Mouse (Mus musculus): ENCODE measurements around the gene Csmd2.
"Not testable (repeated sequence)": the region's sequence is repeated elsewhere in the genome, so short reads cannot be mapped to it uniquely, and the experiment has no call there.

The Csmd2 gene

DNA sequence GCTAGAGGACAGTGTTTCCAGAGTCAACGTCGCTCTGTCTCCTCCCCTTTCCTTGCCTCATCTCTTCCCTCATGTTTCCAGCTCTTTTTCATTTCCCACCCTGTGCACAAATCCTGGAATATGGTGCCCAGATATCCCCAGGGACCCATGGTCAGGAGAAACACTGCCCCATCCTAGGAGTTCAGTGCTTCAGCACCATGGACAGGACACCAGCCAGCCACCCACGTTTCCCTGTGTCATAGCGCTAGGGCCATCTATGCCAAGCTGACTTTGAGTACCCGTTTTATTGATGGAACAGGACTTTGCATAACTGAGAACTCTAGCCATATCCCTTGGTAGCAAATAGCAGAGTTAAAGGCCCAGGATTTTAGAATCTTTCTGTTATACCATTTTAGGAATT is 55.0 kb downstream of the Csmd2 start:
- no peak for DNase-seq (ENCODE audit: low read depth)

- no peak for DNase-seq (ENCODE audit: low read depth)
Observed at GRCm38 (mm10) chr4:128048716-128049115, 61.1 kb downstream of the Csmd2 start.

GRCm38 (mm10) chr4:128052701-128053100 is 65.0 kb downstream of the Csmd2 start:
- DNase-seq (ENCODE audit: low read depth), result no peak

- not testable (repeated sequence) for DNase-seq (ENCODE audit: low read depth)
Observed at GRCm38 (mm10) chr4:128061274-128061673, 73.6 kb downstream of the Csmd2 start.

DNA sequence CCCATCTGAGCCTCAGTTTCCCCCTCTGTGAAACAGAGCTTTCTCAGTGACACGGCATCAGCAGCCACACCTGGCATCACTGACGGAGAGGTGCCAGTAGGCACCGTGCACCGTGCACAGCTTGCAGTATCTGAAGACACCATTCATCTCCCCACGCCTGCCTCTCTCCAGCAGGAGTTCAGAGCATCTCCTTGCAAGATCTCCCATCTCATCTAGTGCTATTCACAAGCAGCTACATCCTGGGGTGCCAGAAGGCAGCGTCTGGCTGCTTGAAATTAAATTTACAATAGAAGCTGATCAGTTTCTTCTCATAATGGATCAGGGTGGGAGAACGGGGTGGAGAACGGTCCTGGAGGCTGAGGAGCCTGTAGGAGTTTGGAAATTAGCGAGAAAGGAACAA is 79.5 kb downstream of the Csmd2 start:
- no peak for DNase-seq (ENCODE audit: low read depth)

- DNase-seq (ENCODE audit: low read depth), result no peak
Observed at GRCm38 (mm10) chr4:128084466-128084865, 96.8 kb downstream of the Csmd2 start.

DNA sequence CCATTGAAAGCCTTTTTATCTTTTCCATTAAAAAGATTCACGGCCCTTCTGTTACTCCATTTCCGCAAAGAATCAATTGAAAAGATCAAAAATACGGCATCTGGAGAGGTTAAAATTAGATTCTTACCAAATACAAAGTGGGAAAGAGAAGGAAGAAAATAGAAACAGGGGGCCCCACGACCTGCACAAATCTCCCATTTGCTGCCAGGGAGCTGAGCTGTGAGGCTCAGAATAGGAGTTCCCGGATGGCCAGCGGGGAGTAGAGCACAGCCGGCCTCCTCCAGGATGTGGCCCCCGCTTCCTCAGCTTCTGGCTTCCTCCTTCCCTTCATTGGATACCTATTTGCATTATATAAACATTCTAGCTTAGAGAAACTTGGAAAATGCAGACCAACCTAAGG is 97.4 kb downstream of the Csmd2 start:
- no peak for DNase-seq (ENCODE audit: low read depth)

GRCm38 (mm10) chr4:128087147-128087606 is 99.5 kb downstream of the Csmd2 start:
- no peak for DNase-seq (ENCODE audit: low read depth)

DNA sequence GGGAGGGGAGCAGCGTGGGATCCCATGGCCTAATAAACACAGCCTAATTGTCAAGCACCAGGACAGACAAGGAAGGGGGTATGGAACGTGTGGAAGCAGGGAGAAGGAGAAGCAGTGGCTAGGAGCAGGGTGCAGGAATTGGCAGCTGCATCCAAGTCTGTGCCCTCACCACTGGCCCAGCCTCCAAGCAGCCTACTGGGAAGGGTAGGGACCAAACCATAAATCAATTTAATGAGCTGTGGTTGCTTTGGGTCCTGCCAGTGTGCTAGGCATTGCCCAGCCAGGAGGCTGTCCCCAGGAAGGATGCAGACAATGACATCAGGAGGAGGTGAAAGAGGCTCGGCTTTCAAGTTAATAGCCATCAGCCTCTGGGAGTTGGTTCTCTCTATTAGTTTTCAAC is 100.0 kb downstream of the Csmd2 start:
- DNase-seq (ENCODE audit: low read depth), result no peak

DNA sequence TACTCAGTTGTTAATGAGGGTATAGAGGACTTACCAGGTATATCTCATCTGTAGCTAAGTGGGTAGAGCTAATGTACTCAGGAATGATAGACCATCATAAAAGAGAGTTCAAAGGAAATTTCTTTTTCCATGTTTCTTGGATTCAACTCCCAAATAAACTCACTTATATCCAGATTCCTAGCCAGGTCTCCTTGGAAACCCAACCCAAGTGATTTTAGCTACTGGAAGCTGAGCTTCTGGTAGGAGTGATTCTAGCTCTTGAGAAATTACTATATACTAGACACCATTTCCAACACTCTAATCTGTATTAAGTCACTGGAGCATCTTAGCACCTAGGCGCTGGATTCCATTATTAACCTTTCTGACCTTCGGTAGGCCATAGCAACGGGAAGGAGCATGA is 100.6 kb downstream of the Csmd2 start:
- no peak for DNase-seq (ENCODE audit: low read depth)

GRCm38 (mm10) chr4:128091938-128092337 is 104.3 kb downstream of the Csmd2 start:
- DNase-seq (ENCODE audit: low read depth), result no peak

- no peak for DNase-seq (ENCODE audit: low read depth)
Observed at GRCm38 (mm10) chr4:128099515-128099914, 111.9 kb downstream of the Csmd2 start.

DNA sequence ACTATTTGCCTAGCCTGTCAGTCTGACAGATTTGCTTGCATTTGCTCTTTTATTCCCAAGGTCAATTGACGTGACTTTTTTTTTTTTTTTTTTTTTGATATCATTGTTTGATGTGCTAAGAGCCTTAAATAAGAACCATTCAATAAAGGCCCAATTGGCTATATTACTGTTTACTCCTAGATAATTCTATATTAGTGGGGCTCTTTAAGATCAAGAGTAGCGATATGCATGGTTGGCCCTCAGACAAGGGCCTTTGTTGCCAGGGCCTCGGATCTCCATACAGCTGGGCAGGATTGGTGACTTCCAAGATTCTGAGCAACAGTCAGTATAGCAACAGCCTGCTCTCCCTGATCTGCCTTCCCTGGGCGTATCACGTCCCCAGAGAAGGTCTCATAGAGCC is 112.9 kb downstream of the Csmd2 start:
- DNase-seq (ENCODE audit: low read depth), result no peak

GRCm38 (mm10) chr4:128116331-128116730 is 128.7 kb downstream of the Csmd2 start:
- no peak for DNase-seq (ENCODE audit: low read depth)

DNA sequence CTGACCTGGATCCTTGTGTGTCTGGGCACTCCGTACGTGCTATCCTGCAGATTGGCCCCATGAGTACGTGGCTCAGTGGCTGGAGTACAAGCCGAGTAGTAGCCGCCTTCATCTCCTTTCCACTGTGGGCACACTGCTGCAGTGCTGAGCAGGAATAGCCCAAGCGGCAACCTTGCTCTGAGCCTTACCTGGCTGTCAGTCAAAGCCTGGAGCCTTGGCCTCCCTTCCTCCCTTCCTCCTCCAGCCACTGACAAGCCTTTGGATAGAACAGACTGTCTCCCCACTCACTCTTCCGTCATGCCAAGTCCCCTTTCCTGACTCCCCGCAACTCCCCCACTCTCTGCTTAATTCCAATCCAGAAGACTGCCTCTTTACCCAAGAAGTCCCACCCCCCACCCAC is 135.6 kb downstream of the Csmd2 start:
- DNase-seq (ENCODE audit: low read depth), result no peak

DNA sequence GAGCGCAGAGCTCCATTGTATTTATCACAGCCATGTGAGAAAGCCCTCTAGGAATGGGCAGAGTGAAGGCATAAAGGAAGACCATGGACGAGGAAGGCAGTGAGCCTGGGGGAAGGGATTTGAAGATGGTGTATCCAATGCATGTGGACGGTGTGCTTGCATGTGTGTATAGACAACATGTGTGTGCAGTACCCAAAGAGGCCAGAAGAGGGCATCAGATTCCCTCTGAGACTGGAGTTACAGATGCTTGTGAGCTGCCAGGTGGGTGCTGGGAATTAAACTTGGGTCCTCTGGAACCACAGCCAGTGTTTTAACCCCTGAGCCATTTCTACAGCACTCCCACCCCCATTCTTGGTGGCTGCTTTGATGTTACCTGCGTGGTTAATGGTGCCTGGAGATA is 137.1 kb downstream of the Csmd2 start:
- DNase-seq (ENCODE audit: low read depth), result no peak

GRCm38 (mm10) chr4:128128546-128128945 is 140.9 kb downstream of the Csmd2 start:
- DNase-seq (ENCODE audit: low read depth), result no peak

DNA sequence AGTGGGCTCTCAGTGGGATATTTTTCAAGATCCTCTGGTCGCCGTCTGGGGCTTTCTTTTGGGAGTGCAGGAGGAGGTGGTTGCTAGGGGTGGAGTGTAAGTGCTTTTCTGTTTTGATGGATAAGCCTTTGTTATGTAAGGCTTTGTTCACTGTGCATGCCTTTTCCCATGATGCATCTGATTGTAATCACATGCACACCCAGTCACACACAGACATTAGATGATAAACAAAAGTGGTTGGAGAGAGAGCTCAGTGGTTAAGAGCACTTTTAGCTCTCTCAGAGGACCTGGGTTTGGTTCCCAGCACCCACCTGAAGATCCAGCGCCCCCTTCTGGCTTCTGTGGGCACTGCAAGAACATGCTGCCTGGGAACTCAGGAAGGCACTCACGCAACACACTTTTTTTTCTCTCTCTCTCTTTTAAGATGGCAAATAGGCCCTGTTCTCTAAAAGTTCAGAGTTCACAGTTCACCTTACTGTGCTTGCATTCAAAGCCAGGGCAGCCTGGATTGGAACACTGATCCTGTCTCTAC is 143.0 kb downstream of the Csmd2 start:
- no peak for DNase-seq (ENCODE audit: low read depth)

GRCm38 (mm10) chr4:128131666-128132065 is 144.0 kb downstream of the Csmd2 start:
- no peak for DNase-seq (ENCODE audit: low read depth)

DNA sequence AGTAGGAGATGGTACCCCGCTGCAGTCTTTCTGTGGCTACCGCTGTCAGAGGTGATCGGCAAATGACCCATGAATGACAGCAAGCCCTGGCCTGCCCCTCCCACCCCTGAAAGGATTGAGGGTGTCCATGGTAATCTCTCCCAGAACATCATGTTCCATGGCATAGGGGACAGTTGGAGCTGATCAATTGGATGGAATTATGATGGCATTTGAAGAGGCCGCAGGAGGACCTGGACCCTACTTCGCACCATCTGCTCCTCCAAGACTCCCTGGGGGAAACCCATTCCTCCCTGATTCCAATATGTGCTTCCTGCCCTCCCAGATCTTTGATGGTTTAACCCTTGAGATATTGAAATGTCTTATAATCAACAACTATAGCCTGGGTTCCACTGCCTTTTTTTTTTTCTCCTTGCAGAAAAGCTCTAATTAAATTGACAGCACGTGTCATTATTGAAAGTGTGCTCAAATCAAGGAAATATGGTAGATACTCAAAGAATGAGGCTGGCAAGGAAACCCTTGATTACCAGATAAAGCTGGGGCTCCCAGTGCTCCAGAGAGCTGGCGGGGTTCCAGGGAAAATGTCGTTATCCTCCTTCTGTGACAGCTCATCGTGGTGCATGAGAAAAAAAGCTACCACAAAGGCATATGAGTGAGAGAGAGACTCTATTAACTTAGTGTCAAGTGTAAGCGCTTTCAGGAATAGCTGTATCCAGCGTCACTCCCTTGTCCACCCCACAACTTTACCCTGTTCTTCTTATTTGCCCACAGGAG is 145.4 kb downstream of the Csmd2 start:
- DNase-seq (ENCODE audit: low read depth), result no peak

DNA sequence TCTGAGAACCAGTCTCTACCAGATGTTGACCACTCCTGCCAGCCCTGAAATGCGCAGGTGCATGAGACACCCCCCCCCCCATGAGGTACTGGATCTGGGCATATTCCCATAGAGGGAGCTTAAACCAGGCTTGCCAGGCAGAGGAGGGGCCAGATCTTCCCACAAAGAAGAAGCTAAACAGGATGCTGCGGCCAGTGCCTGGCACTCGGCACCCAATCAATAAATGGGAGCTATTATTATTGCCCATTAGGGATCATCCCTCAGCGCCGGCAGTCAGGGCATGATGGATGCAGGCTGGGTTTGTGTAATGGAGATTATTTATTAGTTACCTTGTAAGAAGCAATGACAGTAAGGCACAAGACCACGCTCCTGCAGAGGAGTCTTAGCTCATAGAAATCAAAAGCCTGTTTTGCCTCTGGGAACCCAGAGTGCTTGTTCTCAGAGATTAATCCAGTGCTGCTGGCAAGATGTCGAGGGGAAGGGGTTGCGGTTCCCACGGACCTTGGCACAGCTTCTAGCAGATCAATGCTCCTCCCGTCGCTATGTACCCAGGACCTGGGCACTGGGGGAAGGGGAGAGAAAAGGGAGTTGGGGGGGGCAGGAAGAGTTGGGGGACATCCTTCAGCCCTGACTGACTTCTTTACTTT is 146.8 kb downstream of the Csmd2 start:
- no peak for DNase-seq (ENCODE audit: low read depth)

GRCm38 (mm10) chr4:128135014-128135622 is 147.5 kb downstream of the Csmd2 start:
- DNase-seq (ENCODE audit: low read depth), result no peak

- DNase-seq (ENCODE audit: low read depth), result no peak
Observed at GRCm38 (mm10) chr4:128139991-128140390, 152.3 kb downstream of the Csmd2 start.

Data from fibroblast of lung, adult 2 months (primary cell).